Mouse (Mus musculus): ENCODE data around the gene Ms4a2.

The Ms4a2 gene

GRCm38 (mm10) chr19:11623551-11623950 lies at the start of gene Ms4a2:
Ms4a2 (minus strand) TSS chr19:11623719.
- no peak for DNase-seq (ENCODE audit: low spot score in 2 of 2)

- DNase-seq (ENCODE audit: low spot score in 2 of 2): no peak
Measured at GRCm38 (mm10) chr19:11661562-11661961, 38.0 kb upstream of the Ms4a2 start.

GRCm38 (mm10) chr19:11660459-11660858 lies 36.9 kb upstream of the Ms4a2 start, which contains the start of gene Oosp2:
Oosp2 (minus strand) TSS chr19:11660559.
- DNase-seq (ENCODE audit: low spot score in 2 of 2): no peak

- no peak for DNase-seq (ENCODE audit: low spot score in 2 of 2)
Measured at GRCm38 (mm10) chr19:11659142-11659541, 35.6 kb upstream of the Ms4a2 start.

GRCm38 (mm10) chr19:11649564-11649963 lies 26.0 kb upstream of the Ms4a2 start:
- no peak for DNase-seq (ENCODE audit: low spot score in 2 of 2)

- DNase-seq (ENCODE audit: low spot score in 2 of 2): no peak
Measured at GRCm38 (mm10) chr19:11646166-11646565, 22.6 kb upstream of the Ms4a2 start.

- DNase-seq (ENCODE audit: low spot score in 2 of 2): no peak
Measured at GRCm38 (mm10) chr19:11640732-11641131, 17.2 kb upstream of the Ms4a2 start, which contains the start of gene Ms4a3. Ms4a3 (minus strand) TSS chr19:11640851.

GRCm38 (mm10) chr19:11639038-11639437 lies 15.5 kb upstream of the Ms4a2 start:
- no peak for DNase-seq (ENCODE audit: low spot score in 2 of 2)

- no peak for DNase-seq (ENCODE audit: low spot score in 2 of 2)
Measured at GRCm38 (mm10) chr19:11635572-11635971, 12.1 kb upstream of the Ms4a2 start.

- DNase-seq (ENCODE audit: low spot score in 2 of 2): no peak
Measured at GRCm38 (mm10) chr19:11634330-11634729, 10.8 kb upstream of the Ms4a2 start.

- DNase-seq (ENCODE audit: low spot score in 2 of 2): no peak
Measured at GRCm38 (mm10) chr19:11633732-11634131, 10.2 kb upstream of the Ms4a2 start.

GRCm38 (mm10) chr19:11625231-11625630 lies 1.7 kb upstream of the Ms4a2 start:
- no peak for DNase-seq (ENCODE audit: low spot score in 2 of 2)

- no peak for DNase-seq (ENCODE audit: low spot score in 2 of 2)
Measured at GRCm38 (mm10) chr19:11624800-11625199, 1.3 kb upstream of the Ms4a2 start.

- DNase-seq (ENCODE audit: low spot score in 2 of 2): no peak
Measured at GRCm38 (mm10) chr19:11617983-11618382, 5.5 kb downstream of the Ms4a2 start.

- DNase-seq (ENCODE audit: low spot score in 2 of 2): no peak
Measured at GRCm38 (mm10) chr19:11614805-11615204, 8.7 kb downstream of the Ms4a2 start.

- no peak for DNase-seq (ENCODE audit: low spot score in 2 of 2)
Measured at GRCm38 (mm10) chr19:11613776-11614443, 9.6 kb downstream of the Ms4a2 start.

GRCm38 (mm10) chr19:11613084-11613483 lies 10.4 kb downstream of the Ms4a2 start:
- no peak for DNase-seq (ENCODE audit: low spot score in 2 of 2)

- no peak for DNase-seq (ENCODE audit: low spot score in 2 of 2)
Measured at GRCm38 (mm10) chr19:11612293-11612692, 11.2 kb downstream of the Ms4a2 start.

GRCm38 (mm10) chr19:11611541-11611945 lies 12.0 kb downstream of the Ms4a2 start:
- peak in 1 of 2 experiments; percentile 8 for DNase-seq (ENCODE audit: low spot score in 2 of 2)

GRCm38 (mm10) chr19:11608172-11608571 lies 15.3 kb downstream of the Ms4a2 start:
- DNase-seq (ENCODE audit: low spot score in 2 of 2): peak in 1 of 2 experiments; percentile 49

GRCm38 (mm10) chr19:11604603-11605002 lies 18.9 kb downstream of the Ms4a2 start, which contains the start of gene Ms4a6d:
Ms4a6d (minus strand) TSS chr19:11604849.
- DNase-seq (ENCODE audit: low spot score in 2 of 2): no peak

GRCm38 (mm10) chr19:11602026-11602425 lies 21.5 kb downstream of the Ms4a2 start:
- DNase-seq (ENCODE audit: low spot score in 2 of 2): peak in 1 of 2 experiments; percentile 17

- DNase-seq (ENCODE audit: low spot score in 2 of 2): no peak
Measured at GRCm38 (mm10) chr19:11601349-11601748, 22.2 kb downstream of the Ms4a2 start.

Measured in cerebellum, postnatal 4 days (tissue).